Mouse (Mus musculus) T-cell, adult 66 days (primary cell): ENCODE results near the gene Olfr1250. TPM values are rescaled to one million over a fixed set of nuclear protein-coding genes. Genes with fewer than 3 reads are reported as not detected.

Source experiments
- total RNA-seq, 2 experiments: library from RNA; stranded (reverse); gene quantifications; 3 replicates in 1 of 2; 4 replicates in 1 of 2; pipeline ENCODE4 v1.2.4; 2023

Gene Olfr1250
- total RNA-seq = not detected

DNA sequence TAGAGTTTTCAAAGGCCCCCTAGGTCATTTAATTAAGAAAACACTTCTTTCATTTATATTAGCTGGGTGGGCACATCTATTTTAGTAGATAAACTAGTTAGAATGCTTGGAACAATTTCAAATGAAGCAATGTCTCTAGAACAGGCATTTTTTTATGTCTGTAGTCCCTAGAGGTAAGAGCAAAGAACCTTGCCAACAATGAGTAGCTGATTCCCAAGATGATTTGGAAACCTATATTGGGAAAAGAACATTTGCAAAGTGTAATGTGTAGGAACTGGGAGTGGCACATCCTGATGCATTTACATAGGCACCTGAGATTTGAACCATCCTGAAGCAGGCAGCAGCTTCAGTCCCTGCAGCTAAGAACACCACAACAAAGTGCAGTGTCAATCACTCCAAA is at the start of gene Olfr1250:
TSS of gene Olfr1250 (minus strand) at position 101 of the 400 bp plus-strand sequence.

DNA sequence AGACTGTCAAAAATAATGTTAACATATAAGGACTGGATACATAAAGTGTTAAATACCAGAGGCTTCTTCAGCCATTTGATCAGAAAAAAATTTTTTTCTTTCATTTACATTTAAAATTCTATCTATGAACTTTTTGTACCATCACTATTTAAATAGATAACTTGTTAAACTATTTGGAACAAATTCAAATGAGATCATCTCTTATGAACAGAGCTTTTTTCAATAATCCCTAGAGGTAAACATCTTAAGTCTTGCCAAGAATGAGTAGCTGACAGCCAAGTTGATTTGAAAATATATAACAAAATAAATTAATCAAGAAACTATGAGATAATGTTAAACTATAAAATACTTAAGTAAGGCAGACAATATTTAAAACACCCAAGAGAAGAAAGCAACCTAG is 10.6 kb upstream of the Olfr1250 start, which contains the start of gene Olfr1251:
TSS of gene Olfr1251 (minus strand) at position 101 of the 400 bp plus-strand sequence.

DNA sequence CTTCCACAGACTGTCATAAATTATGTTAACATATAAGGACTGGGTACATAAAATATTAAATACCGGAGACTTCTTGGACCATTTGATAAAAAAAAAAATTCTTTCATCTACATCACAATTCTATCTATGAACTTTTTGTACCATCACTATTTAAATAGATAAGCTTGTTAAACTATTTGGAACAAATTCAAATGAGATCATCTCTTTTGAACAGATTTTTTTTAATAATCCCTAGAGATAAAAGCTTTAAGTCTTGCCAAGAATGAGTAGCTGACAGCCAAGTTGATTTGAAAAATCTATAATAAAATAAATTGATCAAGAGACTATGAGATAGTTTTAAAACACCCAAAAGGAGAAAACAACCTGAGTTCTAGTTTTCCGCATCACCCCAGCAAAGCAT is 26.4 kb downstream of the Olfr1250 start, which contains the start of gene Olfr1249:
TSS of gene Olfr1249 (minus strand) at position 101 of the 400 bp plus-strand sequence.

DNA sequence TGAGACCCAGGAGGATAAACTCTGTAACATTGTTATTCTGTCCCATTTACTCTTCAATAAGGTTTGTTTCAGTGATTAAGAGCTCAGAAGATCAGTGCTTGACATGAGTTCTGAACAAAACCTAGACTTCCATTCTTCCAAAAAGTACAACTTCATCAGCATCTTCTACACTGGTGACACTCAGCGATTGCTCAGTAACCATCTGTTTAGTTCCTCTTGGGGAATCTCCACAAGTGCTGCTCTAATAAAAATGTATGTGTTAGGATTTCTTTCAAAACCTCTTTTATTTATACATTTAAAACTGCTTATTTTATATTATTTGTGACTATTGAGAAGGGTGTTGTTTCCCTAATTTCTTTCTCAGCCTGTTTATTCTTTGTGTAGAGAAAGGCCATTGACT is 43.1 kb downstream of the Olfr1250 start, which contains the start of gene Olfr1248:
TSS of gene Olfr1248 (minus strand) at position 101 of the 400 bp plus-strand sequence.

DNA sequence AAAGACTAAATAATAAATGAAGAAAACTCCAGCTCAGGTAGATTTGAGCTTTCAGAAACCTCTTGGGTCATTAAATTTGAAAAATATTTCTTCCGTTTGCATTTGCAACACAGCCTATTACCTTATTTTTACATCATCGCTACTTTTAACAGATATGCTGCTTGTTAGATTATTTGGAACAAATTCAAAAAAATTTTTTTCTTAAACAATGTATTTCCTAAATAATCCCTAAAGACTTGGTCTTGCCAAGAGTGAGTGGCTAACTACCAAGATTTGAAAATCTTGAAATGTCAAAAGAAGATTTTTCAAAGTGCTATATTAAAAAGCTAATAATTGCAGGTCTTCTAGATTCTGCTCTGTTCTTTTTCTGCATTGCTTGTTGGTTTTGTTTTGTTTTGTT is 47.2 kb downstream of the Olfr1250 start, which contains the start of gene Olfr1247:
TSS of gene Olfr1247 (minus strand) at position 101 of the 400 bp plus-strand sequence.

Other genes starting within 250 kb of the Olfr1250 start
- not detected for gene Olfr1239, start 241.1 kb downstream of the Olfr1250 start, total RNA-seq
- not detected for gene Olfr1240, start 218.5 kb downstream of the Olfr1250 start, total RNA-seq
- not detected for gene Olfr1241, start 174.3 kb downstream of the Olfr1250 start, total RNA-seq
- not detected for gene Olfr1242, start 163.1 kb downstream of the Olfr1250 start, total RNA-seq
- not detected for gene Olfr1243, start 130.0 kb downstream of the Olfr1250 start, total RNA-seq
- gene Olfr1245, start 83.0 kb downstream of the Olfr1250 start, total RNA-seq = not detected
- not detected for gene Olfr1246, start 68.3 kb downstream of the Olfr1250 start, total RNA-seq
- gene Olfr1247, start 47.3 kb downstream of the Olfr1250 start, total RNA-seq = under 1 TPM in 1 of 2 experiments, not detected in 1; 0.09 TPM
- gene Olfr1248, start 43.2 kb downstream of the Olfr1250 start, total RNA-seq = not detected
- gene Olfr1249, start 26.5 kb downstream of the Olfr1250 start, total RNA-seq = not detected
- not detected for gene Olfr1251, start 10.5 kb upstream of the Olfr1250 start, total RNA-seq
- gene Olfr1252, start 63.5 kb upstream of the Olfr1250 start, total RNA-seq = not detected
- gene Olfr1253, start 95.6 kb upstream of the Olfr1250 start, total RNA-seq = not detected
- not detected for gene Olfr1254, start 132.2 kb upstream of the Olfr1250 start, total RNA-seq
- gene Olfr1255, start 150.6 kb upstream of the Olfr1250 start, total RNA-seq = not detected
- gene Olfr1256, start 180.1 kb upstream of the Olfr1250 start, total RNA-seq = not detected
- not detected for gene Olfr48, start 186.7 kb upstream of the Olfr1250 start, total RNA-seq
- gene Olfr1257, start 217.0 kb upstream of the Olfr1250 start, total RNA-seq = not detected